Mouse (Mus musculus) heart, embryonic 13.5 days (tissue): ENCODE data around the gene Rab36. TPM values are rescaled to one million over a fixed set of nuclear protein-coding genes. Genes with fewer than 3 reads are reported as not detected.

Experiments
- ATAC-seq: fragments of 200-750 bp; cut with Nextera tagmentation; 2 replicates; pipeline ENCODE4 v1.8.0; 2017; ENCODE audit warnings: moderate TSS enrichment; ENCODE audit not compliant: insufficient number of reproducible peaks, low FRiP score, low TSS enrichment; ENCODE audit errors: extremely low read depth
- H3K27ac ChIP-seq: fragments of 300-500 bp; sonication (generic); replicated peaks from 2 replicates; pipeline ENCODE4 v1.5.1; 2015; ENCODE audit warnings: moderate library complexity, mild to moderate bottlenecking, inconsistent platforms
- H3K27me3 ChIP-seq: fragments of 300-500 bp; sonication (generic); replicated peaks from 2 replicates; pipeline ENCODE4 v1.6.1; 2015; ENCODE audit warnings: mild to moderate bottlenecking, inconsistent platforms
- H3K36me3 ChIP-seq: fragments of 300-500 bp; sonication (generic); 2 replicates; pipeline ENCODE4 v1.6.1; 2015; ENCODE audit warnings: mild to moderate bottlenecking, inconsistent platforms
- H3K4me1 ChIP-seq: fragments of 300-500 bp; sonication (generic); 2 replicates; pipeline ENCODE4 v1.6.1; 2015; ENCODE audit warnings: inconsistent platforms
- H3K4me2 ChIP-seq: fragments of 300-500 bp; sonication (generic); 2 replicates; pipeline ENCODE4 v1.6.1; 2015; ENCODE audit warnings: inconsistent platforms, mild to moderate bottlenecking, moderate library complexity
- H3K4me3 ChIP-seq: fragments of 300-500 bp; sonication (generic); 2 replicates; pipeline ENCODE4 v1.5.1; 2015; ENCODE audit warnings: moderate library complexity, mild to moderate bottlenecking, inconsistent platforms
- H3K9ac ChIP-seq: fragments of 300-500 bp; sonication (generic); 2 replicates; pipeline ENCODE4 v1.6.1; 2015; ENCODE audit warnings: inconsistent platforms, mild to moderate bottlenecking, moderate library complexity
- H3K9me3 ChIP-seq: fragments of 300-500 bp; sonication (generic); 2 replicates; pipeline ENCODE4 v1.6.1; 2016; ENCODE audit warnings: inconsistent platforms
- WGBS: fragments of 180-500 bp; shearing (Covaris S2); methylation state at CpG from one replicate; pipeline ENCODE4 v1.1.7; 2015; ENCODE audit warnings: mixed read lengths; 5-methylcytosine and 5-hydroxymethylcytosine counted together
- polyA plus RNA-seq: library from polyadenylated mRNA; unstranded; fragments of >200 nt; fragmentation: Nextera tagmentation; extraction: Ambion mirVana; gene quantifications from 2 replicates; pipeline ENCODE4 v1.2.1, GENCODE M21; 2015

Rab36 gene
- polyA plus RNA-seq, 1 experiment from 2014 or later, result 3.5 TPM

DNA sequence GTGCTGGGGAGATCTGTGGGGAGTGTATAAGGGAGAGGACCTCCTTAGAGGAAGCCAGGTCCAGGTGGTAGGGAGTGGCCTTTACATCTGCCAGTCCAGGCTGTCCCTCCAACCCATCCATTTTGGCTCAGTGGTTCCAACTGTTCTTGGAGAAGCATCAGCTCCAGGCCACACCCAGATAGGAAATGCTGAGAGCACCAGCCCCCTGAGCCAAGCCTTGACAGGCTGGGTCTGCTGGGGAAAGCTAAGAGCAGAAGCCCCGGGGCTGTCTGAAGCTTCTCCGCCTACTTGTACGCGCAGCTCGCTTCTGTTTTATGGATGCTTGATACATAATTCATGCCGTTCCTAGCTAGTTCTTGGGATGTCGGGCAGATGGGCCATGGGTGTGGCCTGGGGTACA is 63.4 kb downstream of the Rab36 start:
- H3K27ac ChIP-seq, result no peak overlapping the region

GRCm38 (mm10) chr10:75103502-75103901 is 66.6 kb downstream of the Rab36 start:
- H3K4me2 ChIP-seq, result no peak overlapping the region
- H3K4me1 ChIP-seq, result peaks cover 65% of the 10 kb centered on the region
- 0 out of 2 replicates have a peak overlapping the region, but pooled peaks have one; percentile 14 for H3K9ac ChIP-seq
- no peak overlapping the region for H3K4me3 ChIP-seq
- no peaks in the 10 kb centered on the region for H3K36me3 ChIP-seq
- 52% methylated on average over 2 of the region's 2 CpGs for WGBS
- H3K27me3 ChIP-seq, result peaks cover 48% of the 10 kb centered on the region
- no peaks in the 10 kb centered on the region for H3K9me3 ChIP-seq
- ATAC-seq, result no peak
- H3K27ac ChIP-seq, result peak overlapping the region; percentile 65

More for the DNA sequence above, 63.4 kb downstream of the Rab36 start:
- H3K9me3 ChIP-seq, result no peaks in the 10 kb centered on the region
- WGBS, result 77% methylated on average over 7 of the region's 7 CpGs
- H3K4me3 ChIP-seq, result no peak overlapping the region
- H3K27me3 ChIP-seq, result peaks cover 67% of the 10 kb centered on the region
- H3K36me3 ChIP-seq, result no peaks in the 10 kb centered on the region
- H3K4me1 ChIP-seq, result peaks cover 74% of the 10 kb centered on the region
- ATAC-seq, result no peak
- H3K4me2 ChIP-seq, result no peak overlapping the region
- no peak overlapping the region for H3K9ac ChIP-seq

Other genes with a start within 250 kb of the Rab36 start
- gene Gnaz, start 69.9 kb upstream of the Rab36 start, polyA plus RNA-seq, result 1.3 and 1.6 TPM in 2 replicates
- not detected in 2 replicates for gene Rsph14, start 4.5 kb upstream of the Rab36 start, polyA plus RNA-seq
- 14.3 and 15.4 TPM in 2 replicates for gene Bcr, start 23.5 kb downstream of the Rab36 start, polyA plus RNA-seq
- 19.6 and 19.9 TPM in 2 replicates for gene Specc1l, start 175.0 kb downstream of the Rab36 start, polyA plus RNA-seq